Mouse (Mus musculus) heart, adult 9 months (tissue): ENCODE data around the gene Gm9048.
"Not testable (repeated sequence)": the region's sequence is repeated elsewhere in the genome, so short reads cannot be mapped to it uniquely, and the experiment has no call there.

Experiments
- DNase-seq, 2 experiments: peaks; one replicate each; pipeline ENCODE4 v3.0.0; 2022; ENCODE audit warnings: low spot score in 2 of 2

Gene Gm9048

GRCm38 (mm10) chr10:118348579-118348978 lies at the start of gene Gm9048:
TSS of gene Gm9048 (minus strand) at chr10:118348679.
- DNase-seq, result not testable (repeated sequence)

- DNase-seq, result peak; percentile 41 to 62
Measured at GRCm38 (mm10) chr10:118370443-118370842, 22.0 kb upstream of the Gm9048 start.

DNA sequence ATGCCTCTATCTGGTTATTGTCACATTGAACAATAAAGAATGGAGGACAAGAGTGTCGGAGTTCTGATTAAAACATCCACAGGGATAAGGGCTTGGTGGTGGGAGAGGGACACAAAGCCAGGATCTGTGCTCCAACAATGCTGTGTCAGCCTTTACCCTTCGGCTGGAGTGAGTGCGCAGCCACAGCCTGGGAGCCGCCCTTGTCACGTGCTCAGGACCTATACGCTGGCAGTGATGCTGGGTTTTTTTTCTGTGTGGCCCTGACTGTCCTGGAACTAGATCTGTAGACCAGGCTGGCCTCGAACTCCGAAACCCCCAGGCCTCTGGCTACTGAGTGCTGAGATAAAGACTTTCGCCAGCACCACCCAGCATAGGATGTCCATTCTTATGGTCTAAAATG lies 21.0 kb upstream of the Gm9048 start:
- DNase-seq, result no peak

- not testable (repeated sequence) for DNase-seq
Measured at GRCm38 (mm10) chr10:118354005-118354404, 5.5 kb upstream of the Gm9048 start, which contains the start of gene Gm9049. TSS of gene Gm9049 (minus strand) at chr10:118354105.

DNA sequence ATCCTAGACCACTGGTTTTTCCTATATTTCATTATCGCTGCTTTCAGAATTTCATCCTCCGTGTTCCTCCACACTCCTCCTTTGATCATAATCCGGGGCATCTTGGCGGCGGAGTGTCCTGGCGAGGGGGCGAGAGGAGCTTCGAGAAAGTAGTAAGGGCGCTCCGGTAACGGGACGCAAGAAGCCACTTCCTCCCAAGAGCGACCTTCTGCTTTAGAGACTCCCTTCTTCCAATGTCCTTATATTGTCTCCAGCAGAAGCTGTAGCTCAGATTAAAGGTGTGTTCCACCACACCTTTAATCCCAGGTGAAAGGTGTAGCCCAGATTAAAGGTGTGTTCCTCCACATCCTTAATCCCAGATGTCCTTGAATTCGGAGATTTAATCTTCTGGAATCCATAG lies 5.3 kb downstream of the Gm9048 start, which contains the start of gene Gm9046:
Gene Gm9046 (minus strand): TSS at position 101 of the 400 bp plus-strand sequence.
- DNase-seq, result not testable (repeated sequence)

GRCm38 (mm10) chr10:118337731-118338130 lies 10.7 kb downstream of the Gm9048 start, which contains the start of gene Gm9045:
TSS of gene Gm9045 (minus strand) at chr10:118337831.
- DNase-seq, result not testable (repeated sequence)

DNA sequence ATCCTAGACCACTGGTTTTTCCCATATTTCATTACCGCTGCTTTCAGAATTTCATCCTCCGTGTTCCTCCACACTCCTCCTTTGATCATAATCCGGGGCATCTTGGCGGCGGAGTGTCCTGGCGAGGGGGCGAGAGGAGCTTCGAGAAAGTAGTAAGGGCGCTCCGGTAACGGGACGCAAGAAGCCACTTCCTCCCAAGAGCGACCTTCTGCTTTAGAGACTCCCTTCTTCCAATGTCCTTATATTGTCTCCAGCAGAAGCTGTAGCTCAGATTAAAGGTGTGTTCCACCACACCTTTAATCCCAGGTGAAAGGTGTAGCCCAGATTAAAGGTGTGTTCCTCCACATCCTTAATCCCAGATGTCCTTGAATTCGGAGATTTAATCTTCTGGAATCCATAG lies 16.2 kb downstream of the Gm9048 start, which contains the start of gene Gm9044:
Gene Gm9044 (minus strand): TSS at position 101 of the 400 bp plus-strand sequence.
- not testable (repeated sequence) for DNase-seq

- DNase-seq, result not testable (repeated sequence)
Measured at GRCm38 (mm10) chr10:118326869-118327268, 21.6 kb downstream of the Gm9048 start, which contains the start of gene Gm9040. TSS of gene Gm9040 (minus strand) at chr10:118326969.

DNA sequence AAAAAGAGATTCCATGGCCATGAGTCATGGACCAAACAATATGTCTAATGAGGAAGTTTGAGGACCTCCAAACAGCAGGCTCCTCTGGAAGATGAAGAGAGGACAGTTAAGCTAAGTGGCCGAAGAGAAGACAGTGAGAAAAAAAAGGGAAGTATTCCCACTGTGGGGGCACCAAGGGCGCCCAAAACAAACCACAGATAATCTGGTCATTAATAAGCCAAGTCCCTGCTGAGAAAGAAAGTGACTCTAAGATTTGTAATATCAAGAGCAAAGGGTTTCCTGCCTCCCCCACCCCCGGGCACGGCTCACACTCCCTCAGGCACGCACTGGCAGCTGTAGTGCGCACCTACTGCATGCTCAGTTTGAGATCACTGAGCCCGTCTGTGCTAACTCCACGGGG lies 29.5 kb downstream of the Gm9048 start:
- DNase-seq, result no peak

DNA sequence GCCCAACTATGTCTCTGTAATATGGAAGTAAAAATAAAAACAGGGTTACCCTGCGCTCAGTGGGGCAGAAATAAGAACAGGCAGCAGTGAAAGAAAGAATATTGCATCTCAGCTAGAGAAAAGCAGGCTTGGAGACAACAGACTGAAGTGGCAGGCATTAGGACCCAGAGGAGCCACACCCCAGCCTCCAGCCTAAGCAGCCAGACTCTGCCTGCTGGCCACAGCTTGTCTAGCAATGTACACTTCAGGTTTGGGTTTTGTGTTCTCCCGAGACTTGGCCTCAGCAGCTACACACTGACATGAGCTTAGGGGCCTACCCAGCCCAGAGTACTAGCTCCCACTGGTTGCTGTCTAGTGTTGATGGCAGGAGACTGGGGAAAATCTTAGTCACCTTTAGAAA lies 46.3 kb downstream of the Gm9048 start:
- not testable (repeated sequence) for DNase-seq
